Mouse (Mus musculus) forebrain, embryonic 15.5 days (tissue): ENCODE measurements at regions not wholly inside any gene's neighbourhood (a gene's known extent, or its start where the extent isn't known, plus 50 kb on each side); places are given as distances from the start of the nearest gene placed in this dataset.

Experiments used
- ATAC-seq: fragments of 200-750 bp; cut with Nextera tagmentation; replicated peaks from 2 replicates; pipeline ENCODE4 v1.8.0; 2017; ENCODE audit warnings: mild to moderate bottlenecking, moderate TSS enrichment, moderate library complexity
- H3K27ac ChIP-seq: fragments of 300-500 bp; sonication (generic); replicated peaks from 2 replicates; pipeline ENCODE4 v1.5.1; 2015; ENCODE audit warnings: mild to moderate bottlenecking, inconsistent platforms
- H3K27me3 ChIP-seq: fragments of 300-500 bp; sonication (generic); 2 replicates; pipeline ENCODE4 v1.6.1; 2015; ENCODE audit warnings: inconsistent platforms
- H3K36me3 ChIP-seq: fragments of 300-500 bp; sonication (generic); 2 replicates; pipeline ENCODE4 v1.6.1; 2015; ENCODE audit warnings: mild to moderate bottlenecking, inconsistent platforms
- H3K4me1 ChIP-seq: fragments of 300-500 bp; sonication (generic); 2 replicates; pipeline ENCODE4 v1.6.1; 2015; ENCODE audit warnings: inconsistent platforms
- H3K4me2 ChIP-seq: fragments of 300-500 bp; sonication (generic); replicated peaks from 2 replicates; pipeline ENCODE4 v1.6.1; 2015; ENCODE audit warnings: mild to moderate bottlenecking, inconsistent platforms
- H3K4me3 ChIP-seq: fragments of 300-500 bp; sonication (generic); 2 replicates; pipeline ENCODE4 v1.5.1; 2015; ENCODE audit warnings: mild to moderate bottlenecking, inconsistent platforms
- H3K9ac ChIP-seq: fragments of 300-500 bp; sonication (generic); replicated peaks from 2 replicates; pipeline ENCODE4 v1.6.1; 2015; ENCODE audit warnings: mild to moderate bottlenecking, inconsistent platforms
- H3K9me3 ChIP-seq: fragments of 300-500 bp; sonication (generic); 2 replicates; pipeline ENCODE4 v1.6.1; 2016; ENCODE audit warnings: inconsistent platforms
- WGBS: fragments of 180-500 bp; shearing (Covaris S2); methylation state at CpG from one replicate; pipeline ENCODE4 v1.1.7; 2015; ENCODE audit warnings: mixed read lengths; 5-methylcytosine and 5-hydroxymethylcytosine counted together

DNA sequence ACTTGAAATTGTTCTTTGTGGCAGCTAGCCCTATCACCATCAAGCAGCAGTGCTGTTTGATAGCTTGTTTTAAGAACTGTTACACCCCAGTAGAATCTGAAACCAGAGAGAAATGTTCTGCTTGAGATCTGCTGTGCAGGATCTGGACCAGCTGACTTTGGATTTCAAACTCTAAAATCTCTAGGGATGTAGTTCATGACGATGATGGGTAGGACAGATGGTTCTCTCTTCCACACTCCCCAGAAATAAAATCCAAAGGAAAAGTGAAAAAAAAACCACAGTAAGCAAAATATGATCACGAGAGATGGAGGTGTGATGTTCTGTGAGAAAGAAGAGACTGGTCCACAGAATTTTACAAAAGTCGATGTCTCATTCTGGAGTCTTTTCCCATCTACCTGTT is 879.9 kb downstream of the Stpg2 start:
- no peaks in the 10 kb centered on the region for H3K4me1 ChIP-seq
- no peaks in the 10 kb centered on the region for H3K36me3 ChIP-seq
- no peaks in the 10 kb centered on the region for H3K27me3 ChIP-seq
- ATAC-seq, result no peak
- WGBS, result 88% methylated on average over 3 of the region's 3 CpGs
- no peak overlapping the region for H3K27ac ChIP-seq
- H3K4me2 ChIP-seq, result no peak overlapping the region
- H3K9ac ChIP-seq, result no peak overlapping the region
- no peak overlapping the region for H3K4me3 ChIP-seq
- H3K9me3 ChIP-seq, result no peaks in the 10 kb centered on the region

DNA sequence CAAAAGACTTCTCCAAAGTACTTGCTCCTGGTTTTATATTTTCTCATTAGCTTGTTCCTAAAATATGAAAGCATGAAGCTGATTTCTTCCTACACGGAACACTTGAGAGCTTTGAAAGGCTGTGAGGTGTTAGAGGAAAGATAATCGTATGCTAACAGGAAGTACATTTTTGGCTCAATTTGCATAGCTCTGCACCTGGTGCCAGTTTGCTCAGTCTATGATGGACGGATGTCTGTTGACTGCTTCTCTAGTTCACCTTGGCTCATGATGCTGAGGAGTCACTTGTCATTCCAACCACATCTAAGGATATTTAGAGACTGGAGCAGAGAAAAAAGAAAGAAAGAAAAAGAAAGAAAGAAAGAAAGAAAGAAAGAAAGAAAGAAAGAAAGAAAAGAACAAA is 882.5 kb downstream of the Stpg2 start:
- Histone ChIP-seq H3K4me3 (no peak overlapping the region), H3K4me1 (no peaks in the 10 kb centered on the region), H3K27ac (no peak overlapping the region), H3K9ac (no peak overlapping the region), H3K36me3 (no peaks in the 10 kb centered on the region), H3K9me3 (no peaks in the 10 kb centered on the region), H3K4me2 (no peak overlapping the region), H3K27me3 (no peaks in the 10 kb centered on the region)
- ATAC-seq, result no peak
- 83% methylated on average over 3 of the region's 3 CpGs for WGBS

DNA sequence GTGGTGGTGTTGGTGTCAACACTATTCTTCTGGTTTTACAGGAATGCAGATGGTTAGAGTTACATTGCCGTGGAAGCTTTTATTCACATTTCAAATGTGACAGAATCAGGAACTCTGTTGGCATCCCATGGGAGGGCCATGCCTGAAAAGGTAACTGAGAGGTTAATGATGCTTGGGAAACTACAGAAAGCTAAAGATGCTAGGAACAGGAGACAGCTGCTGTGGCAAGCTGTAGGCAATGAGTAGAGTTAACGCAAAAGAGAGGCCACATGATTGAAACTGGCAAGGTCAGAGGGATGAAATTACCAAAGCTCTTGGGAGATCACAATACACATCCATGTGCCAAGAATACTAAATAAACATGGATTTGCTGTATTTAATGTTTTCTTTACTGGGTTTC is 886.4 kb downstream of the Stpg2 start:
- Histone ChIP-seq H3K9ac (no peak overlapping the region), H3K4me1 (no peaks in the 10 kb centered on the region), H3K4me2 (no peak overlapping the region), H3K27ac (no peak overlapping the region), H3K27me3 (no peaks in the 10 kb centered on the region), H3K9me3 (no peaks in the 10 kb centered on the region), H3K36me3 (no peaks in the 10 kb centered on the region), H3K4me3 (no peak overlapping the region)
- WGBS, result 61% methylated on average over 2 of the region's 2 CpGs
- ATAC-seq, result no peak

DNA sequence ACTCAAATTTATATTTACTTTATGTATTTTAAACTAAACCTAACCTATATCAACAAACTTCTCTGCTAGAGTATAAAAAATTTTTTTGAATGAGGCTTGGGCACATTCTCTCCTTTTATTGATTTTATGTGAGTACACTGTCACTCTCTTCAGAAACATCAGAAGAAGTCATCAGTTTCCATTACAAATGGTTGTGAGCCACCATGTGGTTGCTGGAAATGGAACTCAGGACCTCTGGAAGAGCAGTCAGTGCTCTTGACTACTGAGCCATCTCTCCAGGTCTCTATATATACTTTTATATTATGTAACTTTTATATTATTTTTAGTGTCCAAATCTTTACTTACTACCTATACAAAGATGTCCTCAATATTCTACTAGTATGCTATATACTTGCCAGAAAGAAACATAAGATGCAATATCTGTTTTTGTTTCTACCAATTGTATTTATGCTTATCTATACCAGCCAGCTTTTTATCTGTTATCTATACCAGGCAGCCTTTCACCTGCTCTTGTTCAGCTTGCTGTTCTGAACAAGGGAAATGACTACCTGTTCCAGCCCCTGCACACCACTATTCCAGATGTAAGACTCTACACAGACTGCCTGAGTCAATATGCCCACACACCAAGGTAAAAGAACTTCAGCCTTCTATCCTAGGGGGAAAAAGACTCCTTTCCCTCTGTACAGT is 891.5 kb downstream of the Stpg2 start:
- ATAC-seq, result no peak
- Histone ChIP-seq H3K9me3 (no peaks in the 10 kb centered on the region), H3K4me2 (no peak overlapping the region)

DNA sequence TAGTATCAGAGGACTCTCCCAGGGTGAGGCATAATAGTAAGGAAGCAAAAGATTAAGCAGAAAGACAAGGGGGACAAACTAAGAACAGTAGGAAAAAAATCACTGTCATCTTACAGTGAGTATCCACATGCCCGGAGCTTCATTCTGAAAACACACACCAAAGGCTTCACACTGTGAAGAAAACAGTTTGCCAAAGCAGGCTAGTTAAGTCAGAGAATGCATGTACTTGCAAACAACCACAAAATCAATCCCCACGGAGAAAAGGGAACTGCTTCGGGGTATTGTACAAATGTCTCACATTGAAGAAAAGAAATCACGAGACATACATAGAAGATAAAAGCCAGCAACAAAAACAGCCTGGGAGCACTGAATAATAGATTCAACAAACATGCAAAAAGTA is 903.9 kb downstream of the Stpg2 start:
- 26% methylated on average over 4 of the region's 4 CpGs for WGBS
- no peak overlapping the region for H3K4me3 ChIP-seq
- no peak for ATAC-seq

More for the DNA sequence above, 891.5 kb downstream of the Stpg2 start:
- no peak overlapping the region for H3K27ac ChIP-seq
- no peaks in the 10 kb centered on the region for H3K27me3 ChIP-seq
- no peak overlapping the region for H3K9ac ChIP-seq
- H3K4me1 ChIP-seq, result no peaks in the 10 kb centered on the region
- H3K36me3 ChIP-seq, result no peaks in the 10 kb centered on the region
- no peak overlapping the region for H3K4me3 ChIP-seq

DNA sequence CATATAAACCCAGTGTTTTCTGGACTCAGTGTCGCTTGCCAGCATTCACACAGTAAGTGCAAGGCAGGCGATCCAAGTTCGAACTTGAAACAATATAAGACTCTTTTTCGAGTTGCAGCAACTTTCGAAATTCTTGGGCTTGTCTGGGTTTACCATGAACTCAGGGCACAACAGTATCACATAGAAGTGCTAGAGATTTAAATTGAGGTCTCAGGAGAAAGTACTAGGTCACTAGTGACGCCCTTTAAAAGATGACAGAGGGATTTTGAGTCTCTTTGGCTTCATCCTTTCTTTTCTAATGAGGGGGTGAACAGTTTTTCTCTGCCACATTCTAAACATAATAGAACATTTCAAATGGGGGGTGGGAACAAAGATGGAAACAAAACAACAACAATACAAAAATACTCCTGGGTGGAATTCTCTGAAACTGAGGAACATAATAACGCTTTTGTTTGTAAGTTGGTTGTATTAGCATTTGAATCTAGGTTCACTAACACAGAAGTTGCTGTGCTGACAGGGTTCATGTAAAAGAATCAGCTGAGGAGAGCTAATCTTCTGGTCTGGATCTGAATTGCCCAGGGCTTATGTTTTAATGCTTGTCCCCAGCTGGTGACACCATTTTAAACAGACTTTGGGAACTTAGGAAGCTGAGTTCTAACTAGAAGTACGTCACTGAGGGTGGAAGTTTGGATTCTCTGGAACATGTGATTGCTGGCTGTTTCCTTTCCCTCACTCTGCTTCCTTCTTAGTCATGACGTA is 906.1 kb downstream of the Stpg2 start:
- ATAC-seq, result peak; percentile 70

More for the DNA sequence above, 903.9 kb downstream of the Stpg2 start:
- Histone ChIP-seq H3K27me3 (no peaks in the 10 kb centered on the region), H3K9me3 (no peaks in the 10 kb centered on the region), H3K27ac (no peak overlapping the region), H3K4me2 (no peak overlapping the region), H3K9ac (no peak overlapping the region), H3K36me3 (no peaks in the 10 kb centered on the region), H3K4me1 (no peaks in the 10 kb centered on the region)

DNA sequence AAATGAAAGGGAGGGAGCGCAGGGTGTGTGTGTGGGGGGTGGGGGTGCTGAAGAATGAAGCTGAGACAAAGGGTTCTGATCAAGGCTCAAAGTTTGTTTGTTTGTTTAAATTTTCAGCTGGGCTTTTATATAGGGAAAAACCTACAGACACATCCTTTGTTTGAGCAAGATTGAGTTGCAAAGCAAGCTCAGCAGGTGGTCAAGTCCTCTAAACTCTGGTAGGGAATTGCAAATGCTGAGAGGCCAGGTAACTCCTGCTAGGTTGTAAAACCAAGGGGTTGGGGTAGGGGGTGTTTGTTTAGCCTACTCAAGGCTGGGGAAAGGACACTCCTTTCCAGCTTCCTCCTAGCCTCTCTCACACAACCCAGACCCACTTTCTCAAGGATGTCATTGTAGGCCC is 909.6 kb downstream of the Stpg2 start:
- no peaks in the 10 kb centered on the region for H3K27me3 ChIP-seq
- 63% methylated on average over 1 of the region's 1 CpGs for WGBS
- H3K36me3 ChIP-seq, result no peaks in the 10 kb centered on the region

More for the DNA sequence above, 906.1 kb downstream of the Stpg2 start:
- H3K4me1 ChIP-seq, result no peaks in the 10 kb centered on the region
- WGBS, result 41% methylated on average over 9 of the region's 9 CpGs
- no peak overlapping the region for H3K9ac ChIP-seq
- H3K27ac ChIP-seq, result no peak overlapping the region
- no peaks in the 10 kb centered on the region for H3K36me3 ChIP-seq
- H3K4me2 ChIP-seq, result no peak overlapping the region
- no peaks in the 10 kb centered on the region for H3K9me3 ChIP-seq
- H3K27me3 ChIP-seq, result no peaks in the 10 kb centered on the region
- H3K4me3 ChIP-seq, result no peak overlapping the region

DNA sequence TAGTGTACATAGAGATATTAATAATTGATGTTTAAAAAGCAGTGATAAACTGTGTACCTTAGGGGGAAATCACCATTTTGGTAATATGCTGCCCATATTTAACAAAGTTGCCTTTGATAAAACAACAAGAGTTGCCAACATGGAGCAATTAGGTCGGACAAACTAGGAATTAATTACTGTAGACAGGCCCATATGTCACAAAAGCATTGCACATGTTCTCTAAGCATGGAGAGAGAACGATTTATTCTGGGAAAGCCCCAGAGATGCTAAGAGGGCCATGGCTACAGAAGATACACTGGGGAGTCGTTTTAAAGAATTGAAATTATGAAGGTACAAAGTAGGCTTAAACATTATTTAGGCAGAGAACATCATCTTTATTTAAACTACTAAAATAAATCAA is 921.8 kb downstream of the Stpg2 start:
- H3K36me3 ChIP-seq, result no peaks in the 10 kb centered on the region
- H3K4me3 ChIP-seq, result no peak overlapping the region
- H3K27ac ChIP-seq, result no peak overlapping the region
- H3K4me1 ChIP-seq, result peaks cover 8% of the 10 kb centered on the region
- no peaks in the 10 kb centered on the region for H3K9me3 ChIP-seq
- no peaks in the 10 kb centered on the region for H3K27me3 ChIP-seq
- no peak overlapping the region for H3K4me2 ChIP-seq
- no peak overlapping the region for H3K9ac ChIP-seq
- WGBS, result 40% methylated on average over 3 of the region's 3 CpGs
- ATAC-seq, result 0 out of 2 replicates have a peak, but pooled peaks have one; percentile 61

More for the DNA sequence above, 909.6 kb downstream of the Stpg2 start:
- Histone ChIP-seq H3K4me2 (no peak overlapping the region), H3K4me1 (no peaks in the 10 kb centered on the region), H3K9ac (no peak overlapping the region), H3K27ac (no peak overlapping the region), H3K9me3 (no peaks in the 10 kb centered on the region), H3K4me3 (no peak overlapping the region)
- no peak for ATAC-seq

DNA sequence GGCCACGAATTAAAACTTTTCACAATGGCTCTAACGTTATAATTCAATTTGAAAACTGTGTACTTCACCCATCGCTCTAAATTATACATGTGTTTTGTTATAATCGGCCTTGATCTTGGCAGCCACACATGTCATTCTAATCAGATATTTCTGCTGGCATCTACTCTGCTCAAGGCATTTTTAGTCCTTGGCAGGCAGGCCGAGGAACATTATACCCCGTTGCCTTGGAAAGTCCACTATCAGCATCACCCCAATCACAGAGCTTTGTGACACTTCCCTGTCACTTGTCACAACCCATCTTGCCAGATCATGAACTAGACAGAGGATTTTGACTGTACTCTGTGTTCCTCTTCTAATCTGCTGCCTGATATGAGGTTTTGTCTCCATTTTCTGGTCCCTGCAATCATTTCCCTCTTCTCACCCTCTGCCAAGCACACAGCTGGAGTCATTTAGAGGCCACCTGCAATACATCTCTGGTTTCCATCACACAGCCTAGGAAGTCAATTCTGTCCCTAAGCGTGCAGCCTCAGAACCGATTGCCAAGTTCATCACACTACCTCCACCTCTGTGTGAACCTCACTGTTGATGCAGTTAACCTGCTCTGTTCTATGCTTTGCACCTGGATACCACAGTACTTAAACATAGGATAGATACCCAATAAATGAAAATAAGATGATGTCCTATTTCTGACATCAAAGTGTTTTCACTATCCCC is 923.7 kb downstream of the Stpg2 start:
- H3K4me1 ChIP-seq, result peaks cover 8% of the 10 kb centered on the region
- no peaks in the 10 kb centered on the region for H3K27me3 ChIP-seq
- H3K4me2 ChIP-seq, result no peak overlapping the region
- WGBS, result 70% methylated on average over 8 of the region's 8 CpGs
- no peak overlapping the region for H3K4me3 ChIP-seq
- H3K36me3 ChIP-seq, result no peaks in the 10 kb centered on the region
- peak; percentile 23; the same call in 1 of the 2 replicates for ATAC-seq
- H3K9me3 ChIP-seq, result no peaks in the 10 kb centered on the region
- no peak overlapping the region for H3K27ac ChIP-seq
- no peak overlapping the region for H3K9ac ChIP-seq

DNA sequence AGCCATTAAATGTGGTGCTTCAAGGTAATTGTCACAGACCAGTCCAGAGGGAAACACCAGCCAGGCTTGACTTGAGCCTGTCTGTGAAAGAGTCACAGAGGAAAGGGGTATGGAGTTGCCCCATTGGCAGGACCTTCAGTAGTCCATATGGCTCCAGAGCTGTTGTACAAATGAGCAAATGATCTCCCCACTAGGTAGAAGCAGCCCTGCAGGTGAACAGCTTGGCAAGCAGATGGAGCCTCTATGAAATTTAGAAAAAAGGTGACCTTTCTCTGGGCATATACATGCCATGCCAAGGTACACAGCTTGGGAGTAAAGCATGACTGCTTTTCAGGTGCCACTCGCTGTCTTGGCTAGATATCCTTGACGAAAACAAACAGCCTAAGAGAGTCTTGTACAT is 938.4 kb downstream of the Stpg2 start:
- Histone ChIP-seq H3K4me1 (peaks cover 3% of the 10 kb centered on the region), H3K4me3 (no peak overlapping the region), H3K27me3 (no peaks in the 10 kb centered on the region), H3K9me3 (no peaks in the 10 kb centered on the region), H3K36me3 (no peaks in the 10 kb centered on the region), H3K27ac (no peak overlapping the region), H3K9ac (no peak overlapping the region), H3K4me2 (no peak overlapping the region)
- 86% methylated on average over 2 of the region's 2 CpGs for WGBS
- ATAC-seq, result no peak

DNA sequence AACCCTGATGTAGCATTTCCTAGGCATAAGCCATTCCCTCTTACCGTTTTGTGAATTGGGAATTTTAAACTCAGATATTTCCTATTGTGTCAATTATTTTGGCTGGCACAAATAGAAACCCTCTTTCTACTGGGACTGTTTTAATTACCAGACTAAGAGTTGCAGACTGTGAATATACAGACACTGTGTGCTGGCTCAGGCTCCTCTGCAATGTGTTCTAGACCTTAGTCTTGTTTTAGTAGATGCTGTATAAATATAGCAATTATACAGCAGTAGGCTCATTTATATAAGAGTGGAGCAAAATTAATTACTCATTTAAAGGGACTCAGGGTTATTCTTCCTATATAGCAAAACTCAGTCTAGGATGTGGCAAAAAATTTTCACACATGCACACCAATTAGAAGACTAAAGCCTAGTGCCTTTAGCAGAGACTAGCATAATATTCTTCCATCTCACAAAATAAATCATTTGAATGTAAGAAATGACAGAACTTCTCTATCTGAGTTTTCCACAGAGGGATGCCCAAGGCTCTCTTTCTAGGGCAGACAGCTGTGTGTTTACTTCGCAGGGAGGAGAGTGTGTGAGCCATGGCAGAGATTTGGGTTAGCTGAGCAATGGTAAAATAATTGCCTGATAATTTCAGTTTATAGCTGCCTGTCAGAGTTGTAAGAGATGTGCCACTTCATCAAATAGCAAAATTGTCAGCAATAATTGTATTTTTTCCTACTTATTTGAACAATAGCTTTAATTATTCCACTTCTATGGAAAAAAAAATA is 941.9 kb downstream of the Stpg2 start:
- H3K4me1 ChIP-seq, result peaks cover 8% of the 10 kb centered on the region
- no peak overlapping the region for H3K4me2 ChIP-seq
- peak; percentile 53; the same call in 1 of the 2 replicates for ATAC-seq
- WGBS, result 47% methylated on average over 2 of the region's 2 CpGs
- H3K9ac ChIP-seq, result no peak overlapping the region
- H3K27ac ChIP-seq, result 0 out of 2 replicates have a peak overlapping the region, but pooled peaks have one; percentile 11
- no peak overlapping the region for H3K4me3 ChIP-seq
- no peaks in the 10 kb centered on the region for H3K9me3 ChIP-seq
- H3K27me3 ChIP-seq, result no peaks in the 10 kb centered on the region
- no peaks in the 10 kb centered on the region for H3K36me3 ChIP-seq
